17 mouse cellular contexts compared by ENCODE assay signal in genomic region chr6:34899127-34899526, GRCm38 (mm10). TPM values are rescaled to one million over a fixed set of nuclear protein-coding genes. Genes with fewer than 3 reads are reported as not detected.
A peak's percentile ranks its signal among the peaks of the same experiment; 100 is the strongest.
DNase-seq lines count a peak whose midpoint lies in the region; ATAC-seq and TF ChIP-seq lines count a peak whose summit lies in the region.
"Had no signal": no experiment of that assay in that cellular context is flagged by ENCODE, and none has a peak within 500 bp of the region (broad histone marks: within the 10 kb centered on the region; RNA-seq: fewer than 3 reads in every experiment).

No protein-coding gene starts in this region.

- TF ChIP-seq EP300 in liver, embryonic 14.5 days (IDR thresholded peaks at IDR 0.05; ENCODE audit: low read depth), result no peak

- WGBS in kidney, embryonic 14.5 days, result 94% methylated on average over 2 of the region's 2 CpGs
- 85% methylated on average over 2 of the region's 2 CpGs for WGBS in intestine, embryonic 16.5 days
- 67% methylated on average over 2 of the region's 2 CpGs for WGBS in liver, embryonic 14.5 days (ENCODE audit: insufficient replicate concordance)

- H3K4me2 ChIP-seq in kidney, embryonic 14.5 days (replicated peaks; ENCODE audit: low read depth, low read length), result no peak overlapping the region
- no peak overlapping the region for H3K4me2 ChIP-seq in intestine, embryonic 16.5 days (ENCODE audit: low read depth, low read length)
- no peak overlapping the region for H3K4me2 ChIP-seq in liver, embryonic 14.5 days (ENCODE audit: low read depth)
- H3K4me2 ChIP-seq: hindbrain, embryonic 15.5 days; neural tube, embryonic 12.5 days had no signal

- DNase-seq in adrenal gland, adult 2 months, result peak; percentile 48
- no peak for DNase-seq in adrenal gland, adult 8-10 months
- peak; percentile 73 for DNase-seq in kidney, adult 11 months
- no peak for DNase-seq in liver, embryonic 14.5 days (ENCODE audit: low read depth in 3 of 3, low spot score in 3 of 3)
- DNase-seq in urinary bladder, adult 18-20 months (ENCODE audit: low spot score in 2 of 2), result no peak
- no peak for DNase-seq in gastrocnemius, adult 8-10 months (ENCODE audit: low spot score in 2 of 2)
- DNase-seq: cerebellum, adult 9-10 months; midbrain, embryonic 14.5 days; retina, postnatal 1 day had no signal

- H3K4me3 ChIP-seq in kidney, embryonic 14.5 days (ENCODE audit: low read length), result no peak overlapping the region
- no peak overlapping the region for H3K4me3 ChIP-seq in intestine, embryonic 16.5 days (ENCODE audit: low read length)
- no peak overlapping the region for H3K4me3 ChIP-seq in liver, embryonic 14.5 days (ENCODE audit: insufficient read depth in 1 of 2, low read depth in 2 of 2, low read length in 2 of 2)
- H3K4me3 ChIP-seq: hindbrain, embryonic 15.5 days; neural tube, embryonic 12.5 days had no signal

- peaks cover 59% of the 10 kb centered on the region for H3K36me3 ChIP-seq in kidney, embryonic 14.5 days (ENCODE audit: control insufficient read depth, insufficient read depth, low read length)
- H3K36me3 ChIP-seq in intestine, embryonic 16.5 days (ENCODE audit: control insufficient read depth, insufficient read depth, low read length), result peaks cover 11% of the 10 kb centered on the region
- H3K36me3 ChIP-seq in liver, embryonic 14.5 days (replicated peaks; ENCODE audit: control insufficient read depth, insufficient read depth, low read depth), result peaks cover 76% of the 10 kb centered on the region

- H3K4me1 ChIP-seq in kidney, embryonic 14.5 days (ENCODE audit: control insufficient read depth, insufficient read depth, low read length), result no peaks in the 10 kb centered on the region
- no peaks in the 10 kb centered on the region for H3K4me1 ChIP-seq in intestine, embryonic 16.5 days (ENCODE audit: control insufficient read depth, insufficient read depth, low read length)
- H3K4me1 ChIP-seq in liver, embryonic 14.5 days (replicated peaks; ENCODE audit: control insufficient read depth in 2 of 2, insufficient read depth in 2 of 2, low read length in 1 of 2), result peaks cover 3 to 10% of the 10 kb centered on the region in 2 experiments; a peak in 3 of 4 replicates
- H3K4me1 ChIP-seq: neural tube, embryonic 12.5 days had no signal

- ATAC-seq in kidney, embryonic 14.5 days (ENCODE audit: low FRiP score, low TSS enrichment), result no peak
- ATAC-seq in intestine, embryonic 16.5 days, result peak; percentile 69
- ATAC-seq in liver, embryonic 14.5 days (ENCODE audit: insufficient read depth), result peak; percentile 29; the same call in 1 of the 2 replicates

- no peak for TF ChIP-seq CTCF in liver, embryonic 14.5 days (IDR thresholded peaks at IDR 0.05; ENCODE audit: low read depth)

- H3K27ac ChIP-seq in kidney, embryonic 14.5 days (ENCODE audit: low read depth, low read length), result no peak overlapping the region
- no peak overlapping the region for H3K27ac ChIP-seq in intestine, embryonic 16.5 days (ENCODE audit: low read length)
- no peak overlapping the region for H3K27ac ChIP-seq in liver, embryonic 14.5 days
- H3K27ac ChIP-seq: hindbrain, embryonic 15.5 days; neural tube, embryonic 12.5 days had no signal

- H3K27me3 ChIP-seq in kidney, embryonic 14.5 days (ENCODE audit: control insufficient read depth, insufficient read depth, low read length), result no peaks in the 10 kb centered on the region
- no peaks in the 10 kb centered on the region for H3K27me3 ChIP-seq in intestine, embryonic 16.5 days (replicated peaks; ENCODE audit: control insufficient read depth, insufficient read depth, low read length)
- no peaks in the 10 kb centered on the region for H3K27me3 ChIP-seq in liver, embryonic 14.5 days (ENCODE audit: control insufficient read depth, insufficient read depth, low read length)
- H3K27me3 ChIP-seq: hindbrain, embryonic 15.5 days; neural tube, embryonic 12.5 days had no signal

- no peaks in the 10 kb centered on the region for H3K9me3 ChIP-seq in kidney, embryonic 14.5 days (ENCODE audit: control insufficient read depth, low read length)
- H3K9me3 ChIP-seq in intestine, embryonic 16.5 days (ENCODE audit: control insufficient read depth, low read length), result no peaks in the 10 kb centered on the region
- H3K9me3 ChIP-seq in liver, embryonic 14.5 days (ENCODE audit: control insufficient read depth, low read length), result no peaks in the 10 kb centered on the region
- H3K9me3 ChIP-seq: hindbrain, embryonic 15.5 days; neural tube, embryonic 12.5 days had no signal

- H3K9ac ChIP-seq in kidney, embryonic 14.5 days (ENCODE audit: low read depth, low read length), result no peak overlapping the region
- no peak overlapping the region for H3K9ac ChIP-seq in intestine, embryonic 16.5 days (ENCODE audit: low read depth, low read length)
- no peak overlapping the region for H3K9ac ChIP-seq in liver, embryonic 14.5 days (replicated peaks)
- H3K9ac ChIP-seq: hindbrain, embryonic 15.5 days; neural tube, embryonic 12.5 days had no signal

RNA-seq across cellular contexts. Expression of gene Wdr91, which starts 11.5 kb away (rescaled TPM):
- total RNA-seq in adrenal gland, adult 2 months (2021), result 10 to 100 TPM; 16.7 to 17.0 TPM
- 10.5 and 12.7 TPM in 2 replicates for polyA plus RNA-seq in adrenal gland, adult 2 months (2012; rRNA removed)
- total RNA-seq in adrenal gland, adult 8-10 months (2022), result 10 to 100 TPM; 11.2 to 24.0 (median 17.3) TPM
- 7.3 and 11.0 TPM in 2 replicates for polyA plus RNA-seq in kidney, embryonic 14.5 days (2014; fragmentation: Nextera tagmentation; extraction: Ambion mirVana)
- polyA plus RNA-seq in intestine, embryonic 16.5 days (2015; fragmentation: Nextera tagmentation; extraction: Ambion mirVana), result 7.2 and 7.5 TPM in 2 replicates
- 17.4 and 21.5 TPM in 2 replicates for polyA plus RNA-seq in liver, embryonic 14.5 days (2012; rRNA removed)
- polyA plus RNA-seq in liver, embryonic 14.5 days (2014; fragmentation: Nextera tagmentation; extraction: Ambion mirVana), result 9.5 and 9.7 TPM in 2 replicates
- total RNA-seq in gastrocnemius, adult 8-10 months (2022), result 1 to 10 TPM; 3.6 to 5.1 (median 4.9) TPM

RNA-seq across cellular contexts. Expression of gene Stra8, which starts 20.8 kb away (rescaled TPM):
- not detected for total RNA-seq in adrenal gland, adult 2 months (2021)
- not detected in 2 replicates for polyA plus RNA-seq in adrenal gland, adult 2 months (2012; rRNA removed)
- not detected for total RNA-seq in adrenal gland, adult 8-10 months (2022)
- not detected in 2 replicates for polyA plus RNA-seq in kidney, embryonic 14.5 days (2014; fragmentation: Nextera tagmentation; extraction: Ambion mirVana)
- not detected in 2 replicates for polyA plus RNA-seq in intestine, embryonic 16.5 days (2015; fragmentation: Nextera tagmentation; extraction: Ambion mirVana)
- polyA plus RNA-seq in liver, embryonic 14.5 days (2012; rRNA removed), result not detected in 2 replicates
- not detected in 2 replicates for polyA plus RNA-seq in liver, embryonic 14.5 days (2014; fragmentation: Nextera tagmentation; extraction: Ambion mirVana)
- not detected for total RNA-seq in gastrocnemius, adult 8-10 months (2022)
- total RNA-seq: gastrocnemius, postnatal 4 days; layer of hippocampus, postnatal 14 days had no signal
- polyA plus RNA-seq: hindbrain, embryonic 15.5 days; limb, embryonic 11.5 days; midbrain, embryonic 14.5 days; neural tube, embryonic 12.5 days; spleen, adult 2 months had no signal

RNA-seq across cellular contexts. Expression of gene Cyren, which starts 21.3 kb away (rescaled TPM):
- 1 to 10 TPM; 7.9 to 8.2 TPM for total RNA-seq in adrenal gland, adult 2 months (2021)
- polyA plus RNA-seq in adrenal gland, adult 2 months (2012; rRNA removed), result 6.6 and 6.7 TPM in 2 replicates
- total RNA-seq in adrenal gland, adult 8-10 months (2022), result 1 to 10 TPM; 6.9 to 9.0 (median 7.9) TPM
- polyA plus RNA-seq in kidney, embryonic 14.5 days (2014; fragmentation: Nextera tagmentation; extraction: Ambion mirVana), result 13.1 and 14.2 TPM in 2 replicates
- polyA plus RNA-seq in intestine, embryonic 16.5 days (2015; fragmentation: Nextera tagmentation; extraction: Ambion mirVana), result 11.4 and 11.9 TPM in 2 replicates
- polyA plus RNA-seq in liver, embryonic 14.5 days (2012; rRNA removed), result 5.4 and 7.2 TPM in 2 replicates
- 4.2 and 6.3 TPM in 2 replicates for polyA plus RNA-seq in liver, embryonic 14.5 days (2014; fragmentation: Nextera tagmentation; extraction: Ambion mirVana)
- 1 to 10 TPM; 2.4 to 3.3 (median 2.7) TPM for total RNA-seq in gastrocnemius, adult 8-10 months (2022)

RNA-seq across cellular contexts. Expression of gene Tmem140, which starts 36.2 kb away (rescaled TPM):
- total RNA-seq in adrenal gland, adult 2 months (2021), result 10 to 100 TPM; 15.5 to 25.7 TPM
- polyA plus RNA-seq in adrenal gland, adult 2 months (2012; rRNA removed), result 28.4 and 31.5 TPM in 2 replicates
- total RNA-seq in adrenal gland, adult 8-10 months (2022), result 10 to 100 TPM; 14.1 to 33.3 (median 18.4) TPM
- 0.64 and 1.0 TPM in 2 replicates for polyA plus RNA-seq in kidney, embryonic 14.5 days (2014; fragmentation: Nextera tagmentation; extraction: Ambion mirVana)
- polyA plus RNA-seq in intestine, embryonic 16.5 days (2015; fragmentation: Nextera tagmentation; extraction: Ambion mirVana), result 1.8 TPM in 2 replicates
- polyA plus RNA-seq in liver, embryonic 14.5 days (2012; rRNA removed), result 1.6 and 1.7 TPM in 2 replicates
- polyA plus RNA-seq in liver, embryonic 14.5 days (2014; fragmentation: Nextera tagmentation; extraction: Ambion mirVana), result 2.6 and 2.9 TPM in 2 replicates
- total RNA-seq in gastrocnemius, adult 8-10 months (2022), result 10 to 100 TPM; 26.9 to 32.4 (median 30.5) TPM

Comparison
In these comparisons a context has a peak if more than half of its experiments do, and no peak if none do; other contexts are left out.
1. DNase-seq: peak in adrenal gland, adult 2 months (single experiment) and kidney, adult 11 months (single experiment); none in adrenal gland, adult 8-10 months (single experiment), liver, embryonic 14.5 days (0 of 3), urinary bladder, adult 18-20 months (0 of 2) and gastrocnemius, adult 8-10 months (0 of 2).